Mouse (Mus musculus) bone marrow, adult 2 months (tissue): ENCODE measurements around the gene Nubp1. TPM values are rescaled to one million over a fixed set of nuclear protein-coding genes. Genes with fewer than 3 reads are reported as not detected.

Experiments
- H3K27ac ChIP-seq: fragments of 200-500 bp; 2 replicates; pipeline ENCODE4 v1.5.1; 2012; ENCODE audit warnings: low read depth, mild to moderate bottlenecking, control low read depth, inconsistent platforms, low read length; ENCODE audit not compliant: control insufficient read depth, poor library complexity, insufficient read depth
- H3K4me1 ChIP-seq: fragments of 200-500 bp; 2 replicates; pipeline ENCODE4 v1.6.1; 2011; ENCODE audit warnings: low read length; ENCODE audit not compliant: control insufficient read depth, insufficient read depth
- H3K4me3 ChIP-seq: fragments of 200-500 bp; replicated peaks from 2 replicates; pipeline ENCODE3; 2011; ENCODE audit warnings: mild to moderate bottlenecking, low read depth, low read length, control low read depth; ENCODE audit not compliant: control insufficient read depth
- CTCF ChIP-seq: fragments of 200-500 bp; IDR thresholded peaks from 2 replicates; pipeline ENCODE4 v1.5.1; 2011; ENCODE audit warnings: low read length, control low read depth; ENCODE audit not compliant: control insufficient read depth, insufficient read depth
- POLR2A ChIP-seq: fragments of 200-500 bp; IDR thresholded peaks from 2 replicates; pipeline ENCODE4 v1.6.1; 2011; ENCODE audit warnings: low read depth, mild to moderate bottlenecking, control low read depth, low read length, borderline replicate concordance; ENCODE audit not compliant: control insufficient read depth
- WGBS: fragments of 180-500 bp; shearing (Covaris S2); methylation state at CpG from one replicate; pipeline ENCODE4 v1.1.7; 2018; 5-methylcytosine and 5-hydroxymethylcytosine counted together
- polyA plus RNA-seq: library from polyadenylated mRNA; stranded (reverse); fragments of >200 nt; gene quantifications from 2 replicates; pipeline ENCODE4 v1.2.4, GENCODE M21; 2011; ENCODE audit warnings: low replicate concordance; ENCODE audit not compliant: missing spikeins, insufficient read depth, insufficient read length

Nubp1 gene
- polyA plus RNA-seq, 1 experiment = 21.4 TPM

DNA sequence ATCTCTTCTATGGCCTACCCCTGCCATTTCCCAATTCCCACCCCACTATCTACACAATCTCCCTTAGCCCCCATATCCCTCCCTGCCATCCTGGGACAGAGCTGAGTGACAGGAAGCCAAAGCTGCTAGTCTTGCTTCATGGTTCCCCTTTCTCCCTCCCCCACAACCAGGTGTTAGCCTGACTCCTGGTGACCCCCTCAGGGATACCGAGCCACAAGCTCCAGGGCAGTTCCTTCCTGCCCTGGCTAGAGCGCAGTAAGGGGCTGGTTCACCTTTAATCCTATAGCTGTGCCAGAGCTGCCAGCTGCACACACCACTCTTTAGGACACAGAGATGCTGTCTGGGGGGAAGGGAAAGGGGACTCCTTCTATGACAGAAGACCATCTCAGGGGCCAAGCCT, 36.0 kb downstream of the Nubp1 start:
- no peaks in the 10 kb centered on the region for H3K4me1 ChIP-seq
- no peak overlapping the region for H3K27ac ChIP-seq
- TF ChIP-seq CTCF (no peak), POLR2A (no peak)
- WGBS = 17% methylated on average over 2 of the region's 2 CpGs
- no peak overlapping the region for H3K4me3 ChIP-seq

DNA sequence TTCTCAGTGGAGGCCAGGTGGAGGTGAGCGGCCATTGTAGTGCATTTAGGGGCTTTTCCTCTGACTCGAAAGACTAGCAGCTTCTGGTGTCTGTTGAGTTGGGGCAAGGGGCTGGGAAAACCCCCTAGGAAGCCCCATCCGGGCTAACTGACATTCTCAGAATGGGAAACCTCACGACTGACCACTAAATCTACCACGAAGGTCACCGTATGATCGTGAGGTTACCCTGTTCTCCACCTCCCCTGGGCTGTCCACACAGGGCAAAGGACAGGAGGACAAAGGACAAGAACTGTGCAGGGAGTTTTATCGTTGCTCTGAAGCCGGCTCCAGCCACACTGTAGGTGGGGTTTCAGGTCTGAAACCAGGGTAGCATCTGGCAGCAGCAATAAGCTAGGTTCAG, 37.2 kb downstream of the Nubp1 start:
- H3K4me1 ChIP-seq = no peaks in the 10 kb centered on the region
- no peak for TF ChIP-seq CTCF
- TF ChIP-seq POLR2A = no peak
- no peak overlapping the region for H3K4me3 ChIP-seq
- no peak overlapping the region for H3K27ac ChIP-seq
- 33% methylated on average over 9 of the region's 9 CpGs for WGBS

DNA sequence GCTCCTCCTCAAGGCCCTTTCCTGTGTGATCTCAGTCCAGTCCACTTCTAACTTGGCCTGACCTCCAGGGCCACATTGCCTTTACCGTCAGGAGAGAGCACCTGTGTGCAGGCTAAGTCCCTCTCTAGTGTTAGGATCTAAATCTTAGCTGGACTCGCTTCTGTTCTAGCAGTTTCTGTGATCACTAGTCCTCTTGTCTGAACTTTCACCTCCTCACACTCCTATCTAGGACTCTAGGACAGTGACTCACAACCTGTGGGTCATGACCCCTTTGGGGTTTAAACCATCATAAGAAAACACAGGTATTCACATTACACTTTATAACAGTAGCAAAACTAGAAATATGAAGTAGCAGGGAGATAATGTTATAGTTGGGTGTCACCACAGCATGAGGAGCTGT, 40.2 kb downstream of the Nubp1 start:
- no peaks in the 10 kb centered on the region for H3K4me1 ChIP-seq
- H3K27ac ChIP-seq = no peak overlapping the region
- H3K4me3 ChIP-seq = no peak overlapping the region
- TF ChIP-seq CTCF (no peak), POLR2A (no peak)
- 78% methylated on average over 2 of the region's 2 CpGs for WGBS

DNA sequence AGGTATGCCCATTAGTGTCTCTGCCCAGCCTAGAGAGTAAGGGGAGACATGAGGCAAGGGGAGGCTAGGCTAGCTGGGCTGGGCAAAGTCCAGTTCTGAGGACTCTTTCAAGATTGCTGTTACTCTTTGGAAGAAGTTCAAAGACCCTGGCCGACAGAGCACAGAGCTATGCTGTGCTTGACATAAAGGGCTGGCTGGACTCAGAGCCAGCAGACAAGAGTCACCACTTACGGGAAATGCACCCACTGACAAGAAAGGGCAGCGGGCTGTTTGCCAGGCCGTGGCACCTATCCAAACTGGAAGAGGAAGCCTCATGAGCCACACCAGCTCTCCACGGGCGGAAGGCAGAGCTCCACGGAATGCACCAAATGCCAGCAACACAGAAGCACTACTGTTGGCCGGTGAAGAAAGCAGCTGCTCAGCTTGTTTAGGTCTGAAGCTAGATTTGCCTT, 40.7 kb downstream of the Nubp1 start:
- no peak overlapping the region for H3K27ac ChIP-seq
- TF ChIP-seq CTCF (no peak), POLR2A (no peak)
- no peaks in the 10 kb centered on the region for H3K4me1 ChIP-seq
- H3K4me3 ChIP-seq = no peak overlapping the region
- 1% methylated on average over 8 of the region's 8 CpGs for WGBS

DNA sequence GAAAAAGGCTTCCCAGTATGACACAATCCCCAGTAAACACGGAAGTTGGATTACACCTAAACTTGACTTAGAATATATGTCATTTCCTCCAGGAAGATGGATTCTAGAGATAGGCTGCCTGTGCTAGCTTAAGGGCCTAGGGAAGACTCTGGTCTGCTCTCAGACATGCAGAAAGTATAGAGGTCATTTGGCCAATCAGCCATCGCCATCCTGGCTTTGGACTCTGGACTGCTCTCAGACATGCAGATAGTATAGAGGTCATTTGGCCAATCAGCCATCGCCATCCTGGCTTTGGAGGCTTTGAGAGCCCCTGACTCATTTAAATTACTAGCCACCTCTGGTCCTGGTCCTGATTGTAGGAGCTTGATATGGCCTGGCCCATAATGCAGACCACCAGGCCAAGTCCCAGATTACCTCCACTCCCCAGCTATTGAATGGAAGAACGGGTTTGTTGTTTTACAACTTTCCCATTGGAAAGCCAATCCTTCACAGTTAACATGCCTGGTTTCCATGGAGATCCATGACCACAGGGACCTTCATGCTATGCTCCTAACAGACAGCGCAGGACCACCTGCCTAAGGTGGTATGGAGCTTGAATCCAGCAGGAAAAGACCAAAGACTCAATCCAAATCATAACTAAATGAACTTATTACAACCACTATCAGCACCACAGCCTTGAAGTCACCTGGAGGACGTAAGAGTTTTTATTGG, 42.3 kb downstream of the Nubp1 start:
- Histone ChIP-seq H3K4me1 (no peaks in the 10 kb centered on the region), H3K27ac (no peak overlapping the region), H3K4me3 (no peak overlapping the region)
- whole genome bisulfite sequencing = 79% methylated on average over 6 of the region's 6 CpGs
- no peak for TF ChIP-seq CTCF
- no peak for TF ChIP-seq POLR2A

DNA sequence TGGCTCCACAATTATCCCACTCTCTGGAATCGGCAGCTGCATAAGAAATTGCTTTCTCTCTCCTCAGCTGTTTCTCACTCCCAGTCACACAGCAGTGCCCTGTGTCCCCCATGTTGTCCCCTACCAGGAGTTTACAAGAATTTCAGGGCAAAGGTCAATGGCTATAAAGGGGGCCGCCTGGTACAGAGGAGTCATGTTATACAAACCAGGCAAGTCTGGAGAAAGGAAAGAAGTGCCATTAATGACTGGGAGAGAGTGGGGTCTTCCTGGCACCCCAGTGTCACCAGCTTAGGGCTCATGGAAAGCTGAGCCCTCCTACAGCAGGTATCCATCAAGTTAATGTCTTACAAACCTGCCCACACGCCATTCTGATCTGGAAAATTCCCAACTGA, 42.8 kb downstream of the Nubp1 start:
- 71% methylated on average over 3 of the region's 3 CpGs for WGBS
- no peak for TF ChIP-seq POLR2A
- TF ChIP-seq CTCF = no peak
- no peak overlapping the region for H3K27ac ChIP-seq
- no peak overlapping the region for H3K4me3 ChIP-seq
- H3K4me1 ChIP-seq = no peaks in the 10 kb centered on the region

DNA sequence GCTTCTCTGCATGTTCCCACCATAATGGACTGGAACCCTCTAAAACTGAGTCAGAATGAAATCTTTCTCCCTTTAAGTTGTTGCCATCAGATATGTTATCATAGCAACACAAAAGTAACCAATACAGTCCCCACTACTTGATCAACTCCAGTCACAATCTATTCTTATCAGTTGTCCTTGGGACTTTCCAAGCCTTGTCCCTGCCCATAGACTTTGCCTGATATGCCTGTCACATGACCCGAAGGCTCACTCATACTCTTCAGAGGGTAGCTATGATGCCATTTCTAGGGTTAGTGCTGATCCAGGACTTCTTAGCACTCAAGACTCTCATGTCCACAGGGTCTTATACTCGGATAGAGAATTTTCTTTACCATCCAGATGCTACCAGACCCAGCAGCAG, 48.4 kb downstream of the Nubp1 start:
- Histone ChIP-seq H3K4me1 (no peaks in the 10 kb centered on the region), H3K27ac (no peak overlapping the region), H3K4me3 (no peak overlapping the region)
- TF ChIP-seq CTCF (no peak), POLR2A (no peak)
- 59% methylated on average over 2 of the region's 2 CpGs for WGBS

DNA sequence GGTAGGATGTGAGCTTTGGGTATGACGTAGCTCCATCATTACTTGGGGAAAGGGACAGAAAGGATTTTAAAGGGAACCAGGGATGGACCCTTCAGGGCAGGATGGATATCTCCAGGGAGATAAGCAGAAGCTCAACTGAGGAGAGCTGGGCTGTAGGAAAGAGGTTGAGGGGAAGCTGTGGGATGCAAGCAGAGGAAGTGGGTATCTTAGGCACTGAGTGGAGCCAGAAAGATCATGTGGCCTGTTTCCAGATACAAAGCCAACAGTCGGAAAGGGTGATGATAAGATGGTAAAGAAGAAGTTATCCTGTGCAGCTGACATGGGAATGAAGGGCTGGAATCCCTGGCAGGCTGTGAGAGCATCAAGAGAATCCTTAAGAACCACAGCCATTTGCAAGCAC, 49.4 kb downstream of the Nubp1 start:
- no peak for TF ChIP-seq POLR2A
- no peak for TF ChIP-seq CTCF
- Histone ChIP-seq H3K4me3 (no peak overlapping the region), H3K4me1 (no peaks in the 10 kb centered on the region), H3K27ac (no peak overlapping the region)
- 37% methylated on average over 2 of the region's 2 CpGs for WGBS

DNA sequence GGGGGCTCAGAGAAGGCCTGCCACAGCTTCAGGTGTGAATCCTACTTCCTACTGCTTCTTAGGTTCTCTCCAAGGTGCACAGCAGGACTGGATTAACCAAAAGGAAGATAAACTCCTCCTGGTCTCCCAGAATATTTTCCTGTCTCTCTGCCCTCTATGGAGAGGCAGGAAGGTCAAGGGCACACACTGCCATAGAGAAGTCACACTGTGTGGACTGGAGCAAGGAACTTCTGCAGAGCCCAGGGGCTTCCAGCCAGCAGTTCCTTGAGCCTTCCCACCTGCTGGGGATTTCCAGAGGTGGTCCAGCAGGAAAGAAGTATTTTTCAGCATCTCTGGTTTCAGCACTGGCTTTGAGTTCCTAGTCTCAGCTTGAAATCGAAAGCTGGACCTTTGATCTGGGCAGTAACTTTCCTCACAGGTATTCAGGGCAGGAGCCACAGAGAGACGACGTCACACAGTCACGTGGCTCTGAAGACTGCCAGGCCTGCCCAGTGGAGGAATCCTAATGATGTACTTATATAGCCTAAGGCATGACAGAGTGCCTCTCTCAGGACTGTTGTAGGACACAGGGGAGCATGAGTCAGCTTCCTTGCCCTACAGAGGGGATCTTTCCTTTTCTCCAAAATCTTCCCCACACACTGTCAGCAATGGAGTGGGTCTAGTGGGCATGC, 53.4 kb downstream of the Nubp1 start:
- WGBS = 55% methylated on average over 4 of the region's 4 CpGs
- Histone ChIP-seq H3K4me3 (no peak overlapping the region), H3K27ac (no peak overlapping the region), H3K4me1 (no peaks in the 10 kb centered on the region)
- TF ChIP-seq POLR2A (no peak), CTCF (no peak)
